8 mouse cellular contexts compared by ENCODE assay signal in genomic region chr9:63148410-63149371, GRCm38 (mm10). TPM values are rescaled to one million over a fixed set of nuclear protein-coding genes. Genes with fewer than 3 reads are reported as not detected.
DNase-seq lines count a peak whose midpoint lies in the region; ATAC-seq and TF ChIP-seq lines count a peak whose summit lies in the region.

TSS of gene Skor1 (minus strand) at chr9:63148961.

- H3K36me3 ChIP-seq in forebrain, embryonic 10.5 days (replicated peaks), result no peaks in the 10 kb centered on the region
- no peaks in the 10 kb centered on the region for H3K36me3 ChIP-seq in intestine, embryonic 16.5 days (ENCODE audit: control insufficient read depth, insufficient read depth, low read length)
- no peaks in the 10 kb centered on the region for H3K36me3 ChIP-seq in neural tube, embryonic 12.5 days

- H3K27me3 ChIP-seq in forebrain, embryonic 10.5 days (ENCODE audit: poor library complexity, severe bottlenecking), result peaks cover 100% of the 10 kb centered on the region
- H3K27me3 ChIP-seq in intestine, embryonic 16.5 days (replicated peaks; ENCODE audit: control insufficient read depth, insufficient read depth, low read length), result peaks cover 100% of the 10 kb centered on the region
- peaks cover 100% of the 10 kb centered on the region for H3K27me3 ChIP-seq in neural tube, embryonic 12.5 days (replicated peaks)

- peaks cover 70% of the 10 kb centered on the region for H3K4me1 ChIP-seq in forebrain, embryonic 10.5 days
- peaks cover 39% of the 10 kb centered on the region for H3K4me1 ChIP-seq in intestine, embryonic 16.5 days (ENCODE audit: control insufficient read depth, insufficient read depth, low read length)
- peaks cover 56% of the 10 kb centered on the region for H3K4me1 ChIP-seq in neural tube, embryonic 12.5 days

- under 1% methylated on average over 90 of the region's 108 CpGs for WGBS in forebrain, embryonic 10.5 days
- under 1% methylated on average over 87 of the region's 108 CpGs for WGBS in intestine, embryonic 16.5 days
- WGBS in neural tube, embryonic 12.5 days, result under 1% methylated on average over 101 of the region's 108 CpGs

- H3K9ac ChIP-seq in intestine, embryonic 16.5 days (ENCODE audit: low read depth, low read length), result no peak within 1 kb of the TSS
- H3K9ac ChIP-seq in neural tube, embryonic 12.5 days, result peak within 1 kb of the TSS; percentile 77

- no peak within 1 kb of the TSS for H3K27ac ChIP-seq in left cerebral cortex, adult 2 months
- H3K27ac ChIP-seq in forebrain, embryonic 10.5 days, result no peak within 1 kb of the TSS
- no peak within 1 kb of the TSS for H3K27ac ChIP-seq in intestine, embryonic 16.5 days (ENCODE audit: low read length)
- peak within 1 kb of the TSS; percentile 79 for H3K27ac ChIP-seq in neural tube, embryonic 12.5 days

- TF ChIP-seq CTCF in left cerebral cortex, adult 2 months (IDR thresholded peaks at IDR 0.05), result no peak

- DNase-seq in left cerebral cortex, adult 2 months (ENCODE audit: extremely low spot score in 1 of 2, low spot score in 2 of 2), result no peak
- DNase-seq in left cerebral cortex, postnatal 25 days (ENCODE audit: low spot score in 2 of 2), result no peak
- DNase-seq in forebrain, embryonic 10.5 days (ENCODE audit: extremely low spot score, low spot score), result no peak
- no peak for DNase-seq in thymus, postnatal 10 days (ENCODE audit: low spot score in 2 of 2)
- DNase-seq in gastrocnemius, postnatal 25 days, result no peak

- ATAC-seq in intestine, embryonic 16.5 days, result no peak
- no peak for ATAC-seq in neural tube, embryonic 12.5 days (ENCODE audit: low FRiP score, low read depth)
- ATAC-seq in erythroblast, adult 5-6 weeks (replicated peaks; ENCODE audit: low FRiP score, poor library complexity, severe bottlenecking), result no peak

- peaks cover 6% of the 10 kb centered on the region for H3K9me3 ChIP-seq in forebrain, embryonic 10.5 days
- 0 out of 2 replicates have a peak, but pooled peaks cover 3% of the 10 kb centered on the region for H3K9me3 ChIP-seq in intestine, embryonic 16.5 days (ENCODE audit: control insufficient read depth, low read length)
- no peaks in the 10 kb centered on the region; the same call in 1 of the 2 replicates for H3K9me3 ChIP-seq in neural tube, embryonic 12.5 days

- intact Hi-C loops in left cerebral cortex, adult 2 months (cut with DNase I), result loop anchor here (10.0 kb wide), 1 partner anchor 876 kb away; the partner anchor contains the start of gene Smad6
- intact Hi-C loops in left cerebral cortex, postnatal 25 days (cut with DNase I), result loop anchor here (5.0 kb wide), 1 partner anchor 249 kb away; the partner anchor contains the start of gene 2300009A05Rik

- peak within 1 kb of the TSS; percentile 21 for H3K4me3 ChIP-seq in left cerebral cortex, adult 2 months
- peak within 1 kb of the TSS; percentile 56 for H3K4me3 ChIP-seq in forebrain, embryonic 10.5 days
- H3K4me3 ChIP-seq in intestine, embryonic 16.5 days (ENCODE audit: low read length), result peak within 1 kb of the TSS; percentile 52
- peak within 1 kb of the TSS; percentile 58 for H3K4me3 ChIP-seq in neural tube, embryonic 12.5 days

- peak within 1 kb of the TSS; percentile 91 for H3K4me2 ChIP-seq in intestine, embryonic 16.5 days (ENCODE audit: low read depth, low read length)
- peak within 1 kb of the TSS; percentile 76 for H3K4me2 ChIP-seq in neural tube, embryonic 12.5 days (replicated peaks)

RNA-seq across cellular contexts. Expression of gene Skor1, which starts in this region (rescaled TPM):
- under 1 TPM; 0.28 to 0.29 TPM for total RNA-seq in left cerebral cortex, adult 2 months (2021)
- under 1 TPM; 0.09 to 0.11 TPM for total RNA-seq in left cerebral cortex, postnatal 25 days (2021)
- 0.05 TPM in 1 of 2 replicates, not detected in the other for polyA plus RNA-seq in forebrain, embryonic 10.5 days (2016; fragmentation: Nextera tagmentation; extraction: Ambion mirVana)
- not detected in 2 replicates for polyA plus RNA-seq in intestine, embryonic 16.5 days (2015; fragmentation: Nextera tagmentation; extraction: Ambion mirVana)
- 39.1 and 47.0 TPM in 2 replicates for polyA plus RNA-seq in neural tube, embryonic 12.5 days (2016; fragmentation: Nextera tagmentation; extraction: Ambion mirVana)
- total RNA-seq in erythroblast, adult 5-6 weeks (2015; ENCODE audit: low replicate concordance), result not detected in 2 replicates
- not detected in 2 replicates for total RNA-seq in erythroblast, adult 5-6 weeks (2017; ENCODE audit: low replicate concordance)
- under 1 TPM; 0.08 TPM for total RNA-seq in gastrocnemius, postnatal 25 days (2021)

Comparison
In these comparisons a context has a peak if more than half of its experiments do, and no peak if none do; other contexts are left out.
1. RNA of gene Skor1 (polyA plus RNA-seq): 39.1 to 47.0 TPM in neural tube, embryonic 12.5 days; 0.05 TPM in forebrain, embryonic 10.5 days and not detected in intestine, embryonic 16.5 days; every median in the first group is over 10 times any median in the second.
2. Peak in every context shown above with its lines, with median percentiles within 50 percentile points of each other: H3K4me3 ChIP-seq.